Mouse (Mus musculus): Measurements from ENCODE around the gene Ankrd26.

DNA sequence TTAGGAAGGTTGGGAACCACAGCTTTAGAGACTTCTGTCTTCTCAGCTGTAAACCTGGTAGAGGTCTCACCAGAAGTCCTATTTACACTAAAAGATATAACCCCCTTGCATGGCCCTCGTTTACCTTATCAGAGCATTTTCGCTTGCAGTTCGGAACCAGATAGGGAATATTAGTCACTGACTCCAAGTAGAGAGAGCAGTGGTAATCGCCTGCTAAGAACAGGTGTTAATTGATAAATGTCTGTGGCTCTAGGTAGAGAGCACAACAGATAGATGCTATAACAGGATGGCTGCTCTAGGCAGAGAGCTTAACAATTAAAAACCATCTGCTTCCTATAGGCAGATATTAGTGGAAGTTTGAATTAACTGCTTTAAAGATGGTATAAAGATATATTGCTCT, 23.4 kb downstream of the Ankrd26 start:
- TF ChIP-seq POLR2A (IDR thresholded peaks at IDR 0.05; ENCODE audit: low read depth, low read length) (no peak), CTCF (conservative IDR thresholded peaks at IDR 0.05; ENCODE audit: insufficient read depth, insufficient read length, low read depth, low read length) (no peak)

Data from kidney, adult 2 months (tissue).